Mouse (Mus musculus) ES-Bruce4 (cell line): ENCODE data around the gene Ndufs7.

Experiments
- CTCF ChIP-seq: IDR thresholded peaks from one replicate; pipeline ENCODE4 v1.8.1; 2011; ENCODE audit warnings: low read depth, low read length
- EP300 ChIP-seq: IDR thresholded peaks from 2 replicates; pipeline ENCODE4 v1.6.1; 2011; ENCODE audit warnings: low read depth, low read length; ENCODE audit not compliant: insufficient read depth

DNA sequence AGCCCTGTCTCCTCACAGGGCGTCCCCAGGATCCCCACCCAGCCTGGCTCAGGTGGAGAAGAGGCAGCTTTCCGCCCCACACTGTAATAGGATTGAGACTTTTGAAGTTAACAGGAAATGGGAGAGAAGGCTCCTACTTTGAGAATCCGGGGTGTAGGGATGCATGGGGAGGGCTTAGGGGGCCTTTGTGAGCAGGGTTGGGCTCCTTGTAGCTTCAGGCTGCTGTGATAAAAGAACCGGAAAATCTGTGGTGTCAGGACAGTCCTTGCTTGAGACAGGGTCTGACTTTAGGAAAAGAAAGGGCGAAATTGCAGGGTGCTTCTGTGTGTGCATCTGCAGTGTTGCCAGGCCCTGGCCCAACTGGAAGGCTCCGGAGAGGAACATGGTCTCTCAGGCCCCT is 48.4 kb upstream of the Ndufs7 start:
- TF ChIP-seq EP300: no peak
- no peak for TF ChIP-seq CTCF
